Mouse (Mus musculus) CH12.LX (cell line): ENCODE measurements around the gene Rfx2.

Experiments used
- CTCF ChIP-seq, 2 experiments: IDR thresholded peaks in 1 of 2; conservative IDR thresholded peaks in 1 of 2; 2 replicates each; pipeline ENCODE4 v1.5.1; 2011 to 2012; ENCODE audit warnings: low read depth in 2 of 2, low read length in 2 of 2, improper control_type of control experiment in 1 of 2, inconsistent platforms in 1 of 2, mild to moderate bottlenecking in 1 of 2, moderate library complexity in 1 of 2
- ELF1 ChIP-seq: IDR thresholded peaks from 2 replicates; pipeline ENCODE4 v1.6.1; 2014; ENCODE audit warnings: low read depth, mild to moderate bottlenecking, inconsistent platforms, low read length, improper control_type of control experiment
- EP300 ChIP-seq: IDR thresholded peaks from 2 replicates; pipeline ENCODE4 v1.6.1; 2011; ENCODE audit warnings: low read length, improper control_type of control experiment
- HCFC1 ChIP-seq: IDR thresholded peaks from 2 replicates; pipeline ENCODE4 v1.6.1; 2012; ENCODE audit warnings: low read depth, mild to moderate bottlenecking, inconsistent platforms, low read length, improper control_type of control experiment
- JUND ChIP-seq: conservative IDR thresholded peaks from 2 replicates; pipeline ENCODE4 v1.6.1; 2011; ENCODE audit warnings: low read depth, low read length, improper control_type of control experiment
- MAFK ChIP-seq: IDR thresholded peaks from 2 replicates; pipeline ENCODE4 v1.6.1; 2011; ENCODE audit warnings: low read length, improper control_type of control experiment; ENCODE audit not compliant: insufficient replicate concordance
- NRF1 ChIP-seq: IDR thresholded peaks from 2 replicates; pipeline ENCODE4 v1.6.1; 2014; ENCODE audit warnings: low read depth, mild to moderate bottlenecking, inconsistent platforms, low read length, improper control_type of control experiment, moderate library complexity
- POLR2A ChIP-seq: IDR thresholded peaks from 2 replicates; pipeline ENCODE4 v1.6.1; 2011; ENCODE audit warnings: low read depth, mild to moderate bottlenecking, improper control_type of control experiment, low read length
- USF2 ChIP-seq: conservative IDR thresholded peaks from 2 replicates; pipeline ENCODE4 v1.6.1; 2011; ENCODE audit warnings: low read depth, low read length, improper control_type of control experiment
- ZC3H11A ChIP-seq: IDR thresholded peaks from 2 replicates; pipeline ENCODE4 v1.6.1; 2012; ENCODE audit warnings: low read depth, mild to moderate bottlenecking, inconsistent platforms, low read length, improper control_type of control experiment
- ZKSCAN1 ChIP-seq: IDR thresholded peaks from 2 replicates; pipeline ENCODE4 v1.6.1; 2012; ENCODE audit warnings: low read depth, inconsistent platforms, low read length, improper control_type of control experiment, borderline replicate concordance

DNA sequence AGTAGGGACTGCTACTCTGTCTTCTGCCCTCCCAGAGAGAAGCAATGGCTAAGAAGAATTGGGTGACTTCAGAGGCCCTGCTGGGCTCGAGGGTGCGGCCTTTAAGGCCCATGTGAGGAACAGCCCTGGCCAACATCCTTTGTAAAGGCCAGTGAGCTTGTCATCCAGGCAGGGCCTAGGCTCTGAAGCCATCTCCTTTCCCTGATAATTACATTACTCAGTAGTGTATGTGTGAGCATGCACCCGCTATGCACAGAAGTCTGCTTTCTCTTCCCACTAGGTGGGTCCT is 15.8 kb downstream of the Rfx2 start:
- TF ChIP-seq CTCF (conservative IDR thresholded peaks at IDR 0.05 in 1 of 2, IDR thresholded peaks at IDR 0.05 in 1 of 2; ENCODE audit: low read depth in 2 of 2, low read length in 2 of 2) = no peak
- TF ChIP-seq HCFC1 = no peak
- TF ChIP-seq MAFK = no peak
- no peak for TF ChIP-seq ZKSCAN1
- no peak for TF ChIP-seq ELF1
- no peak for TF ChIP-seq EP300
- TF ChIP-seq ZC3H11A = no peak
- TF ChIP-seq JUND = no peak
- TF ChIP-seq NRF1 = no peak
- TF ChIP-seq USF2 = no peak
- TF ChIP-seq POLR2A = no peak
